Mouse (Mus musculus) E14TG2a.4 (cell line): ENCODE measurements at regions not wholly inside any gene's neighbourhood (a gene's known extent, or its start where the extent isn't known, plus 50 kb on each side); places are given as distances from the start of the nearest gene placed in this dataset.

Source experiments
- CTCF ChIP-seq: conservative IDR thresholded peaks from 2 replicates; pipeline ENCODE4 v1.5.1; 2014; ENCODE audit warnings: low read length
- NANOG ChIP-seq: IDR thresholded peaks from 2 replicates; pipeline ENCODE4 v1.6.1; 2014; ENCODE audit warnings: borderline replicate concordance, low read length, mixed read lengths
- POU5F1 ChIP-seq: IDR thresholded peaks from 2 replicates; pipeline ENCODE4 v1.6.1; 2014; ENCODE audit warnings: low read length, borderline replicate concordance

DNA sequence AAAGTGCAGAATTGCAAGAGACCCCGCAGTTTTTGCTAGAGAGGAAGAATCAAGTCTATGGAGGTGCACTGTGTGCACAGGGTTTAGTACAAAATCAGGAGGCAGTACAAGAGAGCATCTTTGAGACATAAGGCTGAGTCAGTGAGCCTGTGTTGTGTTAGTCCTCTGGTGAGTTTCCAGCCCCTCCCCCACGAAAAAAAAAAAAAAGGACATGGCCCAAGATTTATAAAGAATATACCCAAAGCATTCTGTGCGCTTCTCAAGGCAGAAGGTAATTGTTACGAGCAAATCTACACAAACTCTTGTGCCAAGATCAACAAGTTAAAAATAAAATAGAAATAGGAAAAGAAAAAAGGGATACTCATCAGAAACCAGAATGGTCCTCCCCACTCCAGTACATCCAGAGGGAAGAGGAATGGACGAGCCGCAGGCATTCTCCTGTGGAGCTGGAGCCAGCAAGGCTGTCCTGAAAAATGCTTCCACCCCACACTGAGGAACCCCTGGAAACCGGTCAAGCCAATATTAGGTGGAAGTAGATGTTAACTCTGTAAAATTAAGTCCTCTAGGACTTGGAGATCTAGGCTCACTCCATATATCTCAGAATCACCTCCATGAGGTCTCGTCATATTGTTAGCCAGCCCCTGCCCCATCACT lies 150.7 kb upstream of the Hes1 start:
- TF ChIP-seq CTCF (no peak), POU5F1 (no peak), NANOG (no peak)
